Mouse (Mus musculus) liver, postnatal 0 days (tissue): ENCODE measurements at regions not wholly inside any gene's neighbourhood (a gene's known extent, or its start where the extent isn't known, plus 50 kb on each side); places are given as distances from the start of the nearest gene placed in this dataset.
A peak's percentile ranks its signal among the peaks of the same experiment; 100 is the strongest.

ENCODE experiments used
- ATAC-seq: fragments of 200-750 bp; cut with Nextera tagmentation; 2 replicates; pipeline ENCODE4 v1.8.0; 2017; ENCODE audit warnings: mild to moderate bottlenecking, moderate library complexity
- DNase-seq: peaks from one replicate; pipeline ENCODE4 v3.0.0-alpha.2; 2016
- H3K27ac ChIP-seq: fragments of 300-500 bp; sonication (generic); 2 replicates; pipeline ENCODE4 v1.5.1; 2014; ENCODE audit warnings: antibody characterized with exemption, moderate library complexity, mild to moderate bottlenecking, low read depth
- H3K27me3 ChIP-seq: fragments of 300-500 bp; sonication (generic); 2 replicates; pipeline ENCODE4 v1.6.1; 2014; ENCODE audit warnings: low read length, control low read depth, mixed read lengths; ENCODE audit not compliant: insufficient read depth
- H3K36me3 ChIP-seq: fragments of 300-500 bp; sonication (generic); replicated peaks from 2 replicates; pipeline ENCODE4 v1.6.1; 2014; ENCODE audit warnings: mild to moderate bottlenecking, control low read depth, low read length, moderate library complexity, mixed read lengths; ENCODE audit not compliant: insufficient read depth
- H3K4me1 ChIP-seq: fragments of 300-500 bp; sonication (generic); 2 replicates; pipeline ENCODE4 v1.6.1; 2014; ENCODE audit warnings: antibody characterized with exemption, mild to moderate bottlenecking, control low read depth; ENCODE audit not compliant: insufficient read depth
- H3K4me2 ChIP-seq: fragments of 300-500 bp; sonication (generic); 2 replicates; pipeline ENCODE4 v1.6.1; 2014; ENCODE audit warnings: low read depth, mild to moderate bottlenecking, low read length, moderate library complexity, mixed read lengths
- H3K4me3 ChIP-seq: fragments of 300-500 bp; sonication (generic); 2 replicates; pipeline ENCODE4 v1.5.1; 2014; ENCODE audit warnings: low read depth, low read length
- H3K9ac ChIP-seq: fragments of 300-500 bp; sonication (generic); replicated peaks from 2 replicates; pipeline ENCODE4 v1.6.1; 2014; ENCODE audit warnings: mild to moderate bottlenecking, moderate library complexity
- H3K9me3 ChIP-seq: fragments of 300-500 bp; sonication (generic); 2 replicates; pipeline ENCODE4 v1.6.1; 2016; ENCODE audit warnings: mild to moderate bottlenecking, control low read depth, low read length, mixed read lengths
- CTCF ChIP-seq: sonication (generic); IDR thresholded peaks from 2 replicates; pipeline ENCODE4 v1.5.1; 2016; ENCODE audit warnings: antibody characterized with exemption, low read depth
- EP300 ChIP-seq: IDR thresholded peaks from 2 replicates; pipeline ENCODE4 v1.6.1; 2016; ENCODE audit warnings: antibody characterized with exemption, low read depth, mild to moderate bottlenecking
- WGBS: fragments of 180-500 bp; shearing (Covaris S2); extraction: QIAGEN DNeasy Blood & Tissue Kit; methylation state at CpG from one replicate; pipeline ENCODE4 v1.1.7; 2014; ENCODE audit not compliant: insufficient replicate concordance; 5-methylcytosine and 5-hydroxymethylcytosine counted together

DNA sequence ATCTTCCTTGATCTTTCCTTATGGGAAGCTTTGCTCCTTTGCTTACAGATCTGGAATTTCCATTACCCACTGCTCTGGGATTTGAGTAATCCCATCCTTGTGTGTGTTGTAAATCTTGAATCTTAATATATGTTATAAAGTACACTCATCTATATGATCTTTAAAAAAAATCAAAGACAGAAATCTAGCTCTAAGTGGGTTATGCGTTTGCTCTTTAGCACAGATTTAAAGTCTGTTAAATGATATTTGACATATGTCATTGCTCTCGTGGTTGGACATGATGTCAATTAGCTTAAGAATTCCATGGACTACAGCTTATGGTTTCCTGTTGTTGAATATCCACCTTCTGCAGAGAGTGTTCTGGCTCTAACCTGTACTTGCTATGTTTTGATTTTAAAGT, 1446.7 kb upstream of the Flrt2 start:
- no peak for DNase-seq
- no peak overlapping the region for H3K9ac ChIP-seq
- no peaks in the 10 kb centered on the region for H3K36me3 ChIP-seq
- WGBS = 50% methylated on average over 2 of the region's 2 CpGs
- no peaks in the 10 kb centered on the region for H3K9me3 ChIP-seq
- TF ChIP-seq CTCF = no peak
- TF ChIP-seq EP300 = no peak
- H3K27me3 ChIP-seq = no peaks in the 10 kb centered on the region
- no peaks in the 10 kb centered on the region for H3K4me1 ChIP-seq
- H3K4me2 ChIP-seq = no peak overlapping the region
- no peak overlapping the region for H3K27ac ChIP-seq
- ATAC-seq = no peak
- H3K4me3 ChIP-seq = no peak overlapping the region

- H3K4me1 ChIP-seq = no peaks in the 10 kb centered on the region
- no peak overlapping the region for H3K4me3 ChIP-seq
- H3K27me3 ChIP-seq = no peaks in the 10 kb centered on the region
- H3K27ac ChIP-seq = no peak overlapping the region
- no peaks in the 10 kb centered on the region for H3K36me3 ChIP-seq
- no peak for TF ChIP-seq CTCF
- no peak for TF ChIP-seq EP300
- no peak overlapping the region for H3K9ac ChIP-seq
- no peak overlapping the region for H3K4me2 ChIP-seq
- ATAC-seq (no peak), DNase-seq (no peak)
- no peaks in the 10 kb centered on the region for H3K9me3 ChIP-seq
These were observed 1444.7 kb upstream of the Flrt2 start for GRCm38 (mm10) chr12:94247362-94247761.

DNA sequence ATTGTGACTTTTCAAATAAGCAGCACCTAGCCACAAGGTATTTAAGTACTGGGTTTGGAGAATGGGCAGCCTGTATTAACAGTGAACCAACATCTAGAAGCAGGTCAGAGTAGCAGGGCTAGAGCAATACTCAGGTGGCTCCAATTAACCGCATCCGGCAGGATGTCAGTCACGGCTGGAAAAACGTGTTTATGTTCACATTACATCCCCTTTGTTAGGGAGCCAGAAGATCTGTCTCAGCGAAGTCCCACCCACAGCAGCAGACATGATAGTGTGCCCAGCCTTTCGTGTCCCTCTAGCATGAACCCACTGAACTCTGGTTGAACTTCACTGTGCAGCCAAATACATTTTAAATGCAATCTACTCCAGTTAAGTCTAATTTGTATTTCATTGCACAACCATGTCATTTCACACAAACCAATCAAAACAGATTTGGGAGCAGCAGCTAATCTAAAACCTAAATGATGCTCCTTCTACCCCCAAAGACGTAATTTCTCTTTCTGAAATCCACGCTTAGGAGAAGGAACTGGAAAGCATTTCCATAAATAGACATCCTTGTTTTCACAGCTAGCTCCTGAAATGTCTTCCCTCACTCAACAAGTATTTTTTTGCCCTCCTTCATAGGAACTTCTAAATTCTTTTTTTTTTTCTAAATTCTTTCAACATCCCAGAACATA, 1438.9 kb upstream of the Flrt2 start:
- Histone ChIP-seq H3K4me3 (no peak overlapping the region), H3K4me1 (no peaks in the 10 kb centered on the region), H3K4me2 (no peak overlapping the region), H3K9ac (no peak overlapping the region), H3K27ac (no peak overlapping the region), H3K36me3 (no peaks in the 10 kb centered on the region), H3K27me3 (no peaks in the 10 kb centered on the region), H3K9me3 (no peaks in the 10 kb centered on the region)
- DNase-seq (no peak), ATAC-seq (no peak)
- TF ChIP-seq EP300 (no peak), CTCF (no peak)
- 65% methylated on average over 8 of the region's 8 CpGs for WGBS

GRCm38 (mm10) chr12:94280946-94281345, 1411.1 kb upstream of the Flrt2 start:
- TF ChIP-seq EP300 = no peak
- TF ChIP-seq CTCF = no peak
- no peak overlapping the region for H3K4me3 ChIP-seq
- no peaks in the 10 kb centered on the region for H3K36me3 ChIP-seq
- no peaks in the 10 kb centered on the region for H3K27me3 ChIP-seq
- H3K9ac ChIP-seq = no peak overlapping the region
- H3K4me1 ChIP-seq = no peaks in the 10 kb centered on the region
- ATAC-seq (no peak), DNase-seq (no peak)
- H3K27ac ChIP-seq = no peak overlapping the region
- no peaks in the 10 kb centered on the region for H3K9me3 ChIP-seq
- H3K4me2 ChIP-seq = no peak overlapping the region
- WGBS = 69% methylated on average over 2 of the region's 2 CpGs

- ATAC-seq (no peak), DNase-seq (no peak)
- Histone ChIP-seq H3K36me3 (no peaks in the 10 kb centered on the region), H3K4me3 (no peak overlapping the region), H3K27ac (no peak overlapping the region), H3K4me2 (no peak overlapping the region), H3K4me1 (no peaks in the 10 kb centered on the region), H3K9ac (no peak overlapping the region), H3K27me3 (no peaks in the 10 kb centered on the region), H3K9me3 (no peaks in the 10 kb centered on the region)
- TF ChIP-seq EP300 (no peak), CTCF (no peak)
- 75% methylated on average over 3 of the region's 3 CpGs for WGBS
These were observed 1409.1 kb upstream of the Flrt2 start for GRCm38 (mm10) chr12:94282931-94283330.

DNA sequence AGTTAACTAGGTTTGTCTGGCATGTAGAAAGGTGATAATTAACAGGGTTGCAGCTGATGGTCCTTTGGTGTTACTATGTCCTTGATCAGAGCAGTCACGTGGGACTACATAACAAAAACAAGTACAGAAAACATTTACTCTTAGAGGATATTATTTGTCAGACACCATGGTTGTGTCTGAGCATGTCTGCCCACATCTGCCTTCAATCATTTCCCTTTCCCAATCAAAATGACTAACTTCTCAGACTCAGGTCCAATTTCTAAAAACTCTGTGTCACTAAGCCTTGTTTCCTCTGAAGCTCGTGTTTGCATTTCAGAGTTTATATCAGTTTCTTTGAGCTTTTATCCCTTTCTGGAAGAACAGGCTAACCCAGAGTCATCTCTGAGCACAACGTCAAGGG, 1408.5 kb upstream of the Flrt2 start:
- TF ChIP-seq CTCF = no peak
- no peak for TF ChIP-seq EP300
- H3K27me3 ChIP-seq = no peaks in the 10 kb centered on the region
- H3K4me3 ChIP-seq = no peak overlapping the region
- H3K9me3 ChIP-seq = no peaks in the 10 kb centered on the region
- no peaks in the 10 kb centered on the region for H3K4me1 ChIP-seq
- DNase-seq (no peak), ATAC-seq (no peak)
- 70% methylated on average over 3 of the region's 3 CpGs for WGBS
- no peak overlapping the region for H3K27ac ChIP-seq
- H3K9ac ChIP-seq = no peak overlapping the region
- no peaks in the 10 kb centered on the region for H3K36me3 ChIP-seq
- no peak overlapping the region for H3K4me2 ChIP-seq

- no peaks in the 10 kb centered on the region for H3K9me3 ChIP-seq
- DNase-seq (no peak), ATAC-seq (peak; percentile 64)
- H3K4me3 ChIP-seq = no peak overlapping the region
- H3K9ac ChIP-seq = no peak overlapping the region
- H3K4me1 ChIP-seq = no peaks in the 10 kb centered on the region
- no peak overlapping the region for H3K4me2 ChIP-seq
- no peak overlapping the region for H3K27ac ChIP-seq
- no peaks in the 10 kb centered on the region for H3K36me3 ChIP-seq
- WGBS = 61% methylated on average over 5 of the region's 5 CpGs
- no peaks in the 10 kb centered on the region for H3K27me3 ChIP-seq
- TF ChIP-seq CTCF = no peak
- TF ChIP-seq EP300 = no peak
These were observed 1394.2 kb upstream of the Flrt2 start for GRCm38 (mm10) chr12:94297864-94298263.
